In the genomic region with DNA sequence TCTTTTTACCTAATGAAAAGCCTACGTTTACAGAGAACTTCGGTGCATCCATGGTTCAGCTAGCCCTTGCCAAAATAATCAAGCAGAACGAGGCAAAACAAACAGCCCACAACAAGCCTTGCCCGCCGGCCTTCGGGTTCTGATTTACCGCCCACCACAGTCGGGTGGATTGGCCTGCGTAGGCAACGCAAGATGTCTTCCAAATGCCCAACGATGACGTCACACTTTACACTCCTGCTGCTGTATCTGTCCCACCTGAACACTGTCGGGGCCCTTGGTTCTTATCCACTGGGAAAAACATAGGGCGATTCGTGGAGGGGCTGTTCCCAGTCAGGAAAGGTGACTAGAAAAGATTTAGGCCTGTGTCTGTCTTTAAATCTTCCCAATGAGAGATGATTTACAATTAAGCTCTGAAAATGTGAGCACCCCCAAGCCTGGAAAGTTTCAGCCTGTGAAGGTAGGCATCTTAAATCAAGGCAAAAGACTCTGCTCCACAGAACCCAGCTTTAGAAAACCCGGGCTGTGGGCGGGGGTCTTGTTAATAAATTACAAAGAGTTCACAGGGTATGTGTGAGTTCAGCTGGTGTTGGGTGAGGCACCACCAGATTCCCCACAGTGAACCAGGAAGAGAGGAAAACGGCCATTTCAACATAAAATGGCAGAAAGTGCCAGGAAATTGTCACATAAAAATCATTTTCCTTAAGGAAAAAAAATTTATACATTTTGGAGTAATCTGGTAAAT, we compare ENCODE assay signal across 17 mouse cellular contexts.
"Had no signal": no experiment of that assay in that cellular context is flagged by ENCODE, and none has a peak within 500 bp of the region (broad histone marks: within the 10 kb centered on the region; RNA-seq: fewer than 3 reads in every experiment).

No protein-coding gene starts in this region.

- H3K4me1 ChIP-seq: liver, embryonic 13.5 days; midbrain, embryonic 15.5 days; neural tube, embryonic 13.5 days; stomach, embryonic 15.5 days had no signal

- H3K4me2 ChIP-seq: liver, embryonic 13.5 days; lung, embryonic 15.5 days; midbrain, embryonic 11.5 days; midbrain, embryonic 15.5 days; neural tube, embryonic 13.5 days; stomach, embryonic 15.5 days had no signal

- H3K9ac ChIP-seq: liver, embryonic 13.5 days; liver, postnatal 0 days; lung, embryonic 15.5 days; midbrain, embryonic 15.5 days; neural tube, embryonic 13.5 days; stomach, embryonic 15.5 days had no signal

- H3K4me3 ChIP-seq: left cerebral cortex, adult 2 months; liver, embryonic 13.5 days; lung, embryonic 15.5 days; megakaryocyte, embryonic 14.5 days; midbrain, embryonic 15.5 days; neural tube, embryonic 13.5 days; stomach, embryonic 15.5 days had no signal

- DNase-seq: kidney, postnatal 10 days; liver; liver, embryonic 13.5 days; liver, postnatal 0 days; lung, postnatal 14 days; right cerebral cortex, postnatal 14 days; thymus, adult 18-20 months; thymus, postnatal 14 days had no signal

- H3K36me3 ChIP-seq: liver, embryonic 13.5 days; lung, embryonic 15.5 days; midbrain, embryonic 15.5 days; neural tube, embryonic 13.5 days; stomach, embryonic 15.5 days had no signal

- H3K9me3 ChIP-seq: liver, embryonic 13.5 days; lung, embryonic 15.5 days; megakaryocyte, embryonic 14.5 days; midbrain, embryonic 15.5 days; neural tube, embryonic 13.5 days; stomach, embryonic 15.5 days had no signal

- H3K27ac ChIP-seq: left cerebral cortex, adult 2 months; liver, embryonic 13.5 days; lung, embryonic 15.5 days; macrophage; midbrain, embryonic 15.5 days; neural tube, embryonic 13.5 days; stomach, embryonic 15.5 days had no signal

- H3K27me3 ChIP-seq: lung, embryonic 15.5 days; midbrain, embryonic 15.5 days; stomach, embryonic 15.5 days had no signal

- ATAC-seq: intestine, embryonic 16.5 days; liver, postnatal 0 days; midbrain, embryonic 15.5 days had no signal
